Mouse (Mus musculus): ENCODE measurements at regions not wholly inside any gene's neighbourhood (a gene's known extent, or its start where the extent isn't known, plus 50 kb on each side); places are given as distances from the start of the nearest gene placed in this dataset.
"Not testable (repeated sequence)": the region's sequence is repeated elsewhere in the genome, so short reads cannot be mapped to it uniquely, and the experiment has no call there.

- H3K27me3 ChIP-seq (ENCODE audit: insufficient read depth, low read length); H3K4me1 ChIP-seq (ENCODE audit: insufficient read depth, low read length); H3K36me3 ChIP-seq (ENCODE audit: insufficient read depth, low read length); H3K27ac ChIP-seq; H3K4me3 ChIP-seq (ENCODE audit: low read length); H3K9me3 ChIP-seq (ENCODE audit: low read length); ATAC-seq; H3K4me2 ChIP-seq (ENCODE audit: low read depth, low read length); H3K9ac ChIP-seq (replicated peaks; ENCODE audit: low read length); DNase-seq (ENCODE audit: low spot score): not testable (repeated sequence)
- 81% methylated on average over 2 of the region's 2 CpGs for WGBS
Observed at GRCm38 (mm10) chr10:29044781-29045180, 58.7 kb upstream of the 2310057J18Rik start.

- H3K4me2 ChIP-seq (ENCODE audit: low read depth, low read length), result no peak overlapping the region
- no peaks in the 10 kb centered on the region for H3K4me1 ChIP-seq (ENCODE audit: insufficient read depth, low read length)
- no peak overlapping the region for H3K27ac ChIP-seq
- H3K9ac ChIP-seq (replicated peaks; ENCODE audit: low read length), result no peak overlapping the region
- H3K9me3 ChIP-seq (ENCODE audit: low read length), result no peaks in the 10 kb centered on the region
- peak; percentile 74 for TF ChIP-seq CTCF (IDR thresholded peaks at IDR 0.05; ENCODE audit: low read depth)
- H3K27me3 ChIP-seq (ENCODE audit: insufficient read depth, low read length), result no peaks in the 10 kb centered on the region
- H3K36me3 ChIP-seq (ENCODE audit: insufficient read depth, low read length), result no peaks in the 10 kb centered on the region
- 26% methylated on average over 1 of the region's 1 CpGs for WGBS
- ATAC-seq (no peak), DNase-seq (ENCODE audit: low spot score) (peak; percentile 53)
- H3K4me3 ChIP-seq (ENCODE audit: low read length), result no peak overlapping the region
Observed at GRCm38 (mm10) chr10:29087823-29088222, 55.8 kb upstream of the Soga3 start.

Measured in hindbrain, postnatal 0 days (tissue).